ENCODE assay signal across 8 mouse cellular contexts in genomic region chr17:24886932-24887271, GRCm38 (mm10). TPM values are rescaled to one million over a fixed set of nuclear protein-coding genes. Genes with fewer than 3 reads are reported as not detected.
DNase-seq lines count a peak whose midpoint lies in the region; ATAC-seq and TF ChIP-seq lines count a peak whose summit lies in the region.

No protein-coding gene starts in this region.

- peak overlapping the region; percentile 76 for H3K4me3 ChIP-seq in heart, embryonic 13.5 days
- peak overlapping the region; percentile 77 to 88 for H3K4me3 ChIP-seq in ES-E14 (ENCODE audit: insufficient read depth in 1 of 2, low read depth in 1 of 2, low read length in 2 of 2, poor library complexity in 1 of 2, severe bottlenecking in 1 of 2)
- H3K4me3 ChIP-seq in forebrain, embryonic 16.5 days (replicated peaks; ENCODE audit: low read length), result peak overlapping the region; percentile 86
- H3K4me3 ChIP-seq in liver, postnatal 0 days (ENCODE audit: low read depth, low read length), result peak overlapping the region; percentile 98

- in situ Hi-C loops in ES-E14 (cut with MboI; ENCODE audit: low sequenced_read_pairs in 2 of 2, unreplicated experiment in 2 of 2), result no loop called here

- peak overlapping the region; percentile 89 for H3K9ac ChIP-seq in heart, embryonic 13.5 days
- H3K9ac ChIP-seq in ES-E14 (ENCODE audit: insufficient read depth, low read depth, low read length, poor library complexity, severe bottlenecking), result peak overlapping the region; percentile 86
- peak overlapping the region; percentile 89 for H3K9ac ChIP-seq in forebrain, embryonic 16.5 days (replicated peaks; ENCODE audit: low read depth, low read length)
- peak overlapping the region; percentile 98 for H3K9ac ChIP-seq in liver, postnatal 0 days (replicated peaks)

- H3K27me3 ChIP-seq in heart, embryonic 13.5 days (replicated peaks), result no peaks in the 10 kb centered on the region
- no peaks in the 10 kb centered on the region for H3K27me3 ChIP-seq in forebrain, embryonic 16.5 days (replicated peaks; ENCODE audit: control insufficient read depth, insufficient read depth, low read length)
- H3K27me3 ChIP-seq in liver, postnatal 0 days (ENCODE audit: insufficient read depth, low read length), result no peaks in the 10 kb centered on the region

- H3K9me3 ChIP-seq in heart, embryonic 13.5 days, result no peaks in the 10 kb centered on the region
- no peaks in the 10 kb centered on the region for H3K9me3 ChIP-seq in ES-E14 (ENCODE audit: control insufficient read depth, insufficient read depth, low read depth, low read length)
- H3K9me3 ChIP-seq in forebrain, embryonic 16.5 days (ENCODE audit: control insufficient read depth, low read length), result no peaks in the 10 kb centered on the region
- H3K9me3 ChIP-seq in liver, postnatal 0 days (ENCODE audit: low read length), result no peaks in the 10 kb centered on the region

- H3K4me2 ChIP-seq in heart, embryonic 13.5 days, result peak overlapping the region; percentile 97
- H3K4me2 ChIP-seq in forebrain, embryonic 16.5 days (ENCODE audit: low read length), result peak overlapping the region; percentile 94
- peak overlapping the region; percentile 85 for H3K4me2 ChIP-seq in liver, postnatal 0 days (ENCODE audit: low read depth, low read length)

- ATAC-seq in heart, embryonic 13.5 days (ENCODE audit: extremely low read depth, insufficient number of reproducible peaks, low FRiP score, low TSS enrichment), result no peak
- ATAC-seq in forebrain, embryonic 16.5 days, result peak; percentile 29
- peak; percentile 41 for ATAC-seq in liver, postnatal 0 days

- DNase-seq in heart, adult 18-20 months, result no peak
- no peak for DNase-seq in ES-E14 (ENCODE audit: low read depth, low spot score)
- no peak for DNase-seq in liver, postnatal 0 days
- no peak for DNase-seq in layer of hippocampus, adult 18-20 months (ENCODE audit: low spot score in 2 of 2)
- DNase-seq in spleen, postnatal 10 days (ENCODE audit: low spot score in 2 of 2), result no peak
- no peak for DNase-seq in layer of hippocampus, adult 9-10 months (ENCODE audit: low spot score)

- no peak for TF ChIP-seq EP300 in liver, postnatal 0 days (IDR thresholded peaks at IDR 0.05; ENCODE audit: low read depth)

- TF ChIP-seq CTCF in liver, postnatal 0 days (IDR thresholded peaks at IDR 0.05; ENCODE audit: low read depth), result no peak

- WGBS in heart, embryonic 13.5 days, result under 1% methylated on average over 18 of the region's 18 CpGs
- under 1% methylated on average over 18 of the region's 18 CpGs for WGBS in forebrain, embryonic 16.5 days
- under 1% methylated on average over 18 of the region's 18 CpGs for WGBS in liver, postnatal 0 days (ENCODE audit: insufficient replicate concordance)

- H3K4me1 ChIP-seq in heart, embryonic 13.5 days, result peaks cover 28% of the 10 kb centered on the region
- H3K4me1 ChIP-seq in ES-E14 (ENCODE audit: control insufficient read depth in 2 of 2, insufficient read depth in 2 of 2, low read length in 2 of 2, poor library complexity in 1 of 2), result peaks cover 0 to 8% of the 10 kb centered on the region in 2 experiments; a peak in 2 of 4 replicates
- H3K4me1 ChIP-seq in forebrain, embryonic 16.5 days (replicated peaks; ENCODE audit: control insufficient read depth, insufficient read depth, low read length), result peaks cover 24% of the 10 kb centered on the region
- H3K4me1 ChIP-seq in liver, postnatal 0 days (ENCODE audit: insufficient read depth), result peaks cover 23% of the 10 kb centered on the region

- H3K36me3 ChIP-seq in heart, embryonic 13.5 days, result peaks cover 62% of the 10 kb centered on the region
- H3K36me3 ChIP-seq in ES-E14 (ENCODE audit: control insufficient read depth, insufficient read depth, low read length, poor library complexity, severe bottlenecking), result peaks cover 36% of the 10 kb centered on the region
- H3K36me3 ChIP-seq in forebrain, embryonic 16.5 days (ENCODE audit: control insufficient read depth, insufficient read depth), result peaks cover 16% of the 10 kb centered on the region
- peaks cover 68% of the 10 kb centered on the region for H3K36me3 ChIP-seq in liver, postnatal 0 days (replicated peaks; ENCODE audit: insufficient read depth, low read length)

- peak overlapping the region; percentile 77 for H3K27ac ChIP-seq in heart, embryonic 13.5 days (replicated peaks)
- peak overlapping the region; percentile 28; the same call in 1 of the 2 replicates for H3K27ac ChIP-seq in ES-E14 (ENCODE audit: insufficient read depth, low read depth, low read length, poor library complexity, severe bottlenecking)
- peak overlapping the region; percentile 57 for H3K27ac ChIP-seq in forebrain, embryonic 16.5 days (ENCODE audit: low read length)
- peak overlapping the region; percentile 97 for H3K27ac ChIP-seq in liver, postnatal 0 days (ENCODE audit: low read depth)

TF ChIP-seq in ES-E14, 5 proteins besides CTCF, POLR2A, EP300 and RAD21:
- TF ChIP-seq MAFK (IDR thresholded peaks at IDR 0.05; ENCODE audit: insufficient read depth, low read depth, low read length) (no peak), CHD2 (IDR thresholded peaks at IDR 0.05; ENCODE audit: low read depth, low read length) (no peak), ZNF384 (IDR thresholded peaks at IDR 0.05; ENCODE audit: low read depth, low read length) (no peak), HCFC1 (IDR thresholded peaks at IDR 0.05; ENCODE audit: borderline replicate concordance, insufficient read depth, low read length) (no peak; the same call in 1 of the 2 replicates), ZC3H11A (IDR thresholded peaks at IDR 0.05; ENCODE audit: borderline replicate concordance, low read depth, low read length) (no peak)

RNA-seq across cellular contexts. Expression of gene Spsb3, which starts 0.5 kb away (rescaled TPM):
- polyA plus RNA-seq in heart, embryonic 13.5 days (2015; fragmentation: Nextera tagmentation; extraction: Ambion mirVana), result 27.8 and 29.9 TPM in 2 replicates
- 10 to 100 TPM; 28.1 to 34.0 TPM for total RNA-seq in heart, adult 18-20 months (2021)
- total RNA-seq in ES-E14 (2012; rRNA removed), result 34.2 and 37.1 TPM in 2 replicates
- 82.1 and 86.8 TPM in 2 replicates for polyA plus RNA-seq in forebrain, embryonic 16.5 days (2015; fragmentation: Nextera tagmentation; extraction: Ambion mirVana)
- polyA plus RNA-seq in liver, postnatal 0 days (2015; fragmentation: Nextera tagmentation; extraction: Ambion mirVana), result 43.5 and 45.5 TPM in 2 replicates
- 10 to 100 TPM; 47.5 to 48.3 TPM for total RNA-seq in layer of hippocampus, adult 18-20 months (2021)

RNA-seq across cellular contexts. Expression of gene Nubp2, which starts 0.8 kb away (rescaled TPM):
- 36.1 and 41.4 TPM in 2 replicates for polyA plus RNA-seq in heart, embryonic 13.5 days (2015; fragmentation: Nextera tagmentation; extraction: Ambion mirVana)
- 10 to 100 TPM; 20.0 to 21.3 TPM for total RNA-seq in heart, adult 18-20 months (2021)
- total RNA-seq in ES-E14 (2012; rRNA removed), result 85.8 and 118 TPM in 2 replicates
- 66.8 and 71.1 TPM in 2 replicates for polyA plus RNA-seq in forebrain, embryonic 16.5 days (2015; fragmentation: Nextera tagmentation; extraction: Ambion mirVana)
- 41.5 and 46.4 TPM in 2 replicates for polyA plus RNA-seq in liver, postnatal 0 days (2015; fragmentation: Nextera tagmentation; extraction: Ambion mirVana)
- 10 to 100 TPM; 32.3 to 33.5 TPM for total RNA-seq in layer of hippocampus, adult 18-20 months (2021)

RNA-seq across cellular contexts. Expression of gene Eme2, which starts 8.0 kb away (rescaled TPM):
- 20.7 and 22.5 TPM in 2 replicates for polyA plus RNA-seq in heart, embryonic 13.5 days (2015; fragmentation: Nextera tagmentation; extraction: Ambion mirVana)
- 10 to 100 TPM; 18.4 to 22.3 TPM for total RNA-seq in heart, adult 18-20 months (2021)
- 21.8 and 33.7 TPM in 2 replicates for total RNA-seq in ES-E14 (2012; rRNA removed)
- polyA plus RNA-seq in forebrain, embryonic 16.5 days (2015; fragmentation: Nextera tagmentation; extraction: Ambion mirVana), result 32.4 and 35.7 TPM in 2 replicates
- 11.3 and 11.9 TPM in 2 replicates for polyA plus RNA-seq in liver, postnatal 0 days (2015; fragmentation: Nextera tagmentation; extraction: Ambion mirVana)
- total RNA-seq in layer of hippocampus, adult 18-20 months (2021), result 10 to 100 TPM; 52.0 to 53.1 TPM

RNA-seq across cellular contexts. Expression of gene Mrps34, which starts 8.0 kb away (rescaled TPM):
- polyA plus RNA-seq in heart, embryonic 13.5 days (2015; fragmentation: Nextera tagmentation; extraction: Ambion mirVana), result 79.2 and 81.5 TPM in 2 replicates
- 100 to 1,000 TPM in 1 of 2 experiments, 10 to 100 TPM in 1; 99.9 to 125 TPM for total RNA-seq in heart, adult 18-20 months (2021)
- 36.1 and 39.6 TPM in 2 replicates for total RNA-seq in ES-E14 (2012; rRNA removed)
- polyA plus RNA-seq in forebrain, embryonic 16.5 days (2015; fragmentation: Nextera tagmentation; extraction: Ambion mirVana), result 72.3 and 79.8 TPM in 2 replicates
- 99.6 and 101 TPM in 2 replicates for polyA plus RNA-seq in liver, postnatal 0 days (2015; fragmentation: Nextera tagmentation; extraction: Ambion mirVana)
- total RNA-seq in layer of hippocampus, adult 18-20 months (2021), result 10 to 100 TPM; 75.4 to 78.6 TPM

RNA-seq across cellular contexts. Expression of gene Nme3, which starts 9.4 kb away (rescaled TPM):
- polyA plus RNA-seq in heart, embryonic 13.5 days (2015; fragmentation: Nextera tagmentation; extraction: Ambion mirVana), result 32.0 and 41.0 TPM in 2 replicates
- total RNA-seq in heart, adult 18-20 months (2021), result 10 to 100 TPM; 33.8 to 36.0 TPM
- 59.4 and 84.1 TPM in 2 replicates for total RNA-seq in ES-E14 (2012; rRNA removed)
- 63.4 and 76.1 TPM in 2 replicates for polyA plus RNA-seq in forebrain, embryonic 16.5 days (2015; fragmentation: Nextera tagmentation; extraction: Ambion mirVana)
- polyA plus RNA-seq in liver, postnatal 0 days (2015; fragmentation: Nextera tagmentation; extraction: Ambion mirVana), result 37.1 and 37.8 TPM in 2 replicates
- 10 to 100 TPM; 60.7 to 61.2 TPM for total RNA-seq in layer of hippocampus, adult 18-20 months (2021)

Comparison
In these comparisons a context has a peak if more than half of its experiments do, and no peak if none do; other contexts are left out.
1. H3K27ac ChIP-seq: peak in every context shown above with its lines; median percentile 97 in liver, postnatal 0 days; 77 in heart, embryonic 13.5 days; 57 in forebrain, embryonic 16.5 days; 28 in ES-E14.